Mouse (Mus musculus): ENCODE data around the gene Bicd2.
A peak's percentile ranks its signal among the peaks of the same experiment; 100 is the strongest.
"Not testable (repeated sequence)": the region's sequence is repeated elsewhere in the genome, so short reads cannot be mapped to it uniquely, and the experiment has no call there.

Bicd2 gene

GRCm38 (mm10) chr13:49360906-49361406, 19.6 kb downstream of the Bicd2 start:
- no peak for DNase-seq

GRCm38 (mm10) chr13:49362364-49362763, 21.0 kb downstream of the Bicd2 start:
- DNase-seq: peak in 1 of 2 experiments; percentile 39

- DNase-seq: no peak
Measured at GRCm38 (mm10) chr13:49362804-49363203, 21.4 kb downstream of the Bicd2 start.

- peak; percentile 64 to 76 for DNase-seq
Measured at GRCm38 (mm10) chr13:49364716-49365115, 23.3 kb downstream of the Bicd2 start.

- no peak for DNase-seq
Measured at GRCm38 (mm10) chr13:49367657-49368440, 26.5 kb downstream of the Bicd2 start.

- DNase-seq: no peak
Measured at GRCm38 (mm10) chr13:49369404-49369803, 28.0 kb downstream of the Bicd2 start.

- peak in 1 of 2 experiments; percentile 36 for DNase-seq
Measured at GRCm38 (mm10) chr13:49370216-49370615, 28.8 kb downstream of the Bicd2 start.

GRCm38 (mm10) chr13:49370916-49371315, 29.5 kb downstream of the Bicd2 start:
- DNase-seq: not testable (repeated sequence)

GRCm38 (mm10) chr13:49371428-49371899, 30.1 kb downstream of the Bicd2 start:
- peak; percentile 87 to 92 for DNase-seq

- DNase-seq: peak; percentile 39 to 47
Measured at GRCm38 (mm10) chr13:49372370-49373060, 31.1 kb downstream of the Bicd2 start.

GRCm38 (mm10) chr13:49374304-49374703, 32.9 kb downstream of the Bicd2 start:
- DNase-seq: no peak

GRCm38 (mm10) chr13:49374730-49375129, 33.3 kb downstream of the Bicd2 start:
- DNase-seq: peak in 1 of 2 experiments; percentile 29

GRCm38 (mm10) chr13:49377608-49378007, 36.2 kb downstream of the Bicd2 start:
- DNase-seq: peak in 1 of 2 experiments; percentile 44

- no peak for DNase-seq
Measured at GRCm38 (mm10) chr13:49379301-49379700, 37.9 kb downstream of the Bicd2 start.

- peak; percentile 84 to 89 for DNase-seq
Measured at GRCm38 (mm10) chr13:49381230-49381629, 39.8 kb downstream of the Bicd2 start.

- no peak for DNase-seq
Measured at GRCm38 (mm10) chr13:49382997-49383396, 41.6 kb downstream of the Bicd2 start.

- DNase-seq: no peak
Measured at GRCm38 (mm10) chr13:49384751-49385463, 43.5 kb downstream of the Bicd2 start.

- DNase-seq: no peak
Measured at GRCm38 (mm10) chr13:49391374-49391773, 50.0 kb downstream of the Bicd2 start.

GRCm38 (mm10) chr13:49393579-49393978, 52.2 kb downstream of the Bicd2 start:
- DNase-seq: no peak

GRCm38 (mm10) chr13:49394886-49395447, 53.6 kb downstream of the Bicd2 start:
- no peak for DNase-seq

GRCm38 (mm10) chr13:49396798-49397197, 55.4 kb downstream of the Bicd2 start:
- DNase-seq: no peak

- DNase-seq: no peak
Measured at GRCm38 (mm10) chr13:49398191-49398590, 56.8 kb downstream of the Bicd2 start.

- peak; percentile 53 to 66 for DNase-seq
Measured at GRCm38 (mm10) chr13:49400139-49400538, 58.8 kb downstream of the Bicd2 start.
